ENCODE assay signal across 24 mouse cellular contexts in the genomic region with DNA sequence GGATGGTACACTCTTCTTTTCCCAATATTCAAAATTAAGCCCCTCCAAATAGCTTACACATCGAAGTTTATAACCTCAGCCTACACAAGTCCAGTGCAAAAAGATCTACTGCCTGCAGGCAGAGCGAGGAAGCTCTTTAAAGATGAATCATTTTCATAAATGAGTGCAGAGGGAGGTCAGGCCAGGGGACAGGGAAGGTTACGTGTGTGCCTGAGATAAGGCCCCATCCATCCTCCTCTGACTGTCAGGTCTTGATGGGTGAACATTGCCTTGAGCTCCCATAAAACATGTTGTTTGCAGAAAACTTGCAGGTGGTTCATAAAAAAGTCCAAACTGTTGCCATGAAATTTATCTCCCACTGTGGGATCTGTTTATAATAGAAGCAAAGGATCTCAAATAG.
DNase-seq lines count a peak whose midpoint lies in the region; ATAC-seq lines count a peak whose summit lies in the region.
"Had no signal": no experiment of that assay in that cellular context is flagged by ENCODE, and none has a peak within 500 bp of the region (broad histone marks: within the 10 kb centered on the region; RNA-seq: fewer than 3 reads in every experiment).

No protein-coding gene starts in this region.

- H3K9me3 ChIP-seq in forebrain, embryonic 13.5 days (replicated peaks) = no peaks in the 10 kb centered on the region
- H3K9me3 ChIP-seq: embryonic facial prominence, embryonic 10.5 days; embryonic facial prominence, embryonic 13.5 days; forebrain, embryonic 12.5 days; hindbrain, embryonic 12.5 days; hindbrain, embryonic 15.5 days had no signal

- no peak overlapping the region for H3K4me2 ChIP-seq in forebrain, embryonic 13.5 days
- H3K4me2 ChIP-seq: embryonic facial prominence, embryonic 13.5 days; forebrain, embryonic 12.5 days; heart, embryonic 11.5 days; hindbrain, embryonic 12.5 days; hindbrain, embryonic 15.5 days had no signal

- no peak overlapping the region for H3K4me3 ChIP-seq in forebrain, embryonic 13.5 days
- H3K4me3 ChIP-seq: embryonic facial prominence, embryonic 10.5 days; embryonic facial prominence, embryonic 13.5 days; erythroblast, embryonic 14.5 days; forebrain, embryonic 12.5 days; gastrocnemius, adult 2 months; hindbrain, embryonic 12.5 days; hindbrain, embryonic 15.5 days had no signal

- DNase-seq in adrenal gland, adult (ENCODE audit: inconsistent age in 2 of 2, low spot score in 1 of 2) = peak; percentile 29 to 65
- no peak for DNase-seq in adrenal gland, postnatal 4 days (ENCODE audit: low spot score in 2 of 2)
- peak; percentile 9 for DNase-seq in embryo, embryonic 11 days
- DNase-seq in embryo, embryonic 9.5 days (ENCODE audit: extremely low spot score) = no peak
- DNase-seq in kidney, postnatal 4 days = peak; percentile 3 to 16
- DNase-seq in kidney, adult 9 months = no peak
- DNase-seq in Muller cell, postnatal 12 days (ENCODE audit: inconsistent ontology term) = no peak
- DNase-seq: cerebellum, adult 18-20 months; cerebellum, adult 9-10 months; cerebellum, postnatal 14 days; forebrain, postnatal 0 days; gastrocnemius, adult 2 months; gastrocnemius, postnatal 14 days; heart, adult 11 months had no signal

- no peak for ATAC-seq in forebrain, embryonic 13.5 days
- ATAC-seq: forebrain, postnatal 0 days; intestine, postnatal 0 days; Patski had no signal

- no peaks in the 10 kb centered on the region for H3K36me3 ChIP-seq in forebrain, embryonic 13.5 days (ENCODE audit: poor library complexity, severe bottlenecking)
- H3K36me3 ChIP-seq: embryonic facial prominence, embryonic 10.5 days; embryonic facial prominence, embryonic 13.5 days; forebrain, embryonic 12.5 days; hindbrain, embryonic 12.5 days; hindbrain, embryonic 15.5 days had no signal

- H3K9ac ChIP-seq in forebrain, embryonic 13.5 days = no peak overlapping the region
- H3K9ac ChIP-seq: embryonic facial prominence, embryonic 13.5 days; forebrain, embryonic 12.5 days; forebrain, postnatal 0 days; hindbrain, embryonic 12.5 days; hindbrain, embryonic 15.5 days had no signal

- no peak overlapping the region for H3K27ac ChIP-seq in forebrain, embryonic 13.5 days
- H3K27ac ChIP-seq: embryonic facial prominence, embryonic 10.5 days; embryonic facial prominence, embryonic 13.5 days; forebrain, embryonic 12.5 days; gastrocnemius, adult 2 months; hindbrain, embryonic 12.5 days; hindbrain, embryonic 15.5 days had no signal

- peaks cover 4% of the 10 kb centered on the region; the same call in 1 of the 2 replicates for H3K4me1 ChIP-seq in forebrain, embryonic 13.5 days
- H3K4me1 ChIP-seq: embryonic facial prominence, embryonic 10.5 days; embryonic facial prominence, embryonic 13.5 days; hindbrain, embryonic 12.5 days; hindbrain, embryonic 15.5 days had no signal

- H3K27me3 ChIP-seq in forebrain, embryonic 13.5 days = no peaks in the 10 kb centered on the region
- H3K27me3 ChIP-seq: embryonic facial prominence, embryonic 13.5 days; forebrain, embryonic 12.5 days; hindbrain, embryonic 12.5 days; hindbrain, embryonic 15.5 days; Patski had no signal

- WGBS in forebrain, embryonic 13.5 days = 80% methylated on average over 3 of the region's 3 CpGs

Comparison
In these comparisons a context has a peak if more than half of its experiments do, and no peak if none do; other contexts are left out.
1. DNase-seq: peak in adrenal gland, adult (2 of 2), embryo, embryonic 11 days (single experiment) and kidney, postnatal 4 days (2 of 2); none in adrenal gland, postnatal 4 days (0 of 2), embryo, embryonic 9.5 days (single experiment), kidney, adult 9 months (single experiment) and Muller cell, postnatal 12 days (single experiment).